Mouse (Mus musculus) kidney, embryonic 15.5 days (tissue): ENCODE measurements at regions not wholly inside any gene's neighbourhood (a gene's known extent, or its start where the extent isn't known, plus 50 kb on each side); places are given as distances from the start of the nearest gene placed in this dataset.
"Not testable (repeated sequence)": the region's sequence is repeated elsewhere in the genome, so short reads cannot be mapped to it uniquely, and the experiment has no call there.

Source experiments
- ATAC-seq: fragments of 200-750 bp; cut with Nextera tagmentation; replicated peaks from 2 replicates; pipeline ENCODE4 v1.8.0; 2017; ENCODE audit warnings: moderate TSS enrichment; ENCODE audit not compliant: low FRiP score
- H3K27ac ChIP-seq: fragments of 300-500 bp; sonication (generic); 2 replicates; pipeline ENCODE4 v1.5.1; 2015; ENCODE audit warnings: mild to moderate bottlenecking, inconsistent platforms
- H3K27me3 ChIP-seq: fragments of 300-500 bp; sonication (generic); 2 replicates; pipeline ENCODE4 v1.6.1; 2015; ENCODE audit warnings: inconsistent platforms
- H3K36me3 ChIP-seq: fragments of 300-500 bp; sonication (generic); 2 replicates; pipeline ENCODE4 v1.6.1; 2015; ENCODE audit warnings: inconsistent platforms
- H3K4me1 ChIP-seq: fragments of 300-500 bp; sonication (generic); 2 replicates; pipeline ENCODE4 v1.6.1; 2015; ENCODE audit warnings: inconsistent platforms
- H3K4me2 ChIP-seq: fragments of 300-500 bp; sonication (generic); 2 replicates; pipeline ENCODE4 v1.6.1; 2015; ENCODE audit warnings: moderate library complexity, mild to moderate bottlenecking, inconsistent platforms
- H3K4me3 ChIP-seq: fragments of 300-500 bp; sonication (generic); replicated peaks from 2 replicates; pipeline ENCODE4 v1.5.1; 2015; ENCODE audit warnings: mild to moderate bottlenecking, inconsistent platforms
- H3K9ac ChIP-seq: fragments of 300-500 bp; sonication (generic); 2 replicates; pipeline ENCODE4 v1.6.1; 2015; ENCODE audit warnings: mild to moderate bottlenecking, inconsistent platforms
- H3K9me3 ChIP-seq: fragments of 300-500 bp; sonication (generic); replicated peaks from 2 replicates; pipeline ENCODE4 v1.6.1; 2016; ENCODE audit warnings: inconsistent platforms
- WGBS: fragments of 180-500 bp; shearing (Covaris S2); methylation state at CpG from one replicate; pipeline ENCODE4 v1.1.7; 2015; ENCODE audit warnings: mixed read lengths; 5-methylcytosine and 5-hydroxymethylcytosine counted together

GRCm38 (mm10) chr9:5604019-5604418 lies 258.8 kb downstream of the Casp12 start:
- ATAC-seq, result no peak
- Histone ChIP-seq H3K4me1 (no peaks in the 10 kb centered on the region), H3K4me2 (no peak overlapping the region), H3K27ac (no peak overlapping the region), H3K27me3 (no peaks in the 10 kb centered on the region), H3K36me3 (no peaks in the 10 kb centered on the region), H3K4me3 (no peak overlapping the region), H3K9ac (no peak overlapping the region), H3K9me3 (no peaks in the 10 kb centered on the region)
- 67% methylated on average over 1 of the region's 1 CpGs for WGBS

GRCm38 (mm10) chr9:5605015-5605414 lies 259.8 kb downstream of the Casp12 start:
- no peaks in the 10 kb centered on the region for H3K27me3 ChIP-seq
- ATAC-seq, result no peak
- H3K27ac ChIP-seq, result no peak overlapping the region
- H3K4me1 ChIP-seq, result no peaks in the 10 kb centered on the region
- no peak overlapping the region for H3K9ac ChIP-seq
- H3K4me2 ChIP-seq, result no peak overlapping the region
- no peaks in the 10 kb centered on the region for H3K36me3 ChIP-seq
- no peaks in the 10 kb centered on the region for H3K9me3 ChIP-seq
- H3K4me3 ChIP-seq, result no peak overlapping the region

GRCm38 (mm10) chr9:5616725-5617124 lies 271.5 kb downstream of the Casp12 start:
- Histone ChIP-seq H3K27ac (no peak overlapping the region), H3K9ac (no peak overlapping the region), H3K36me3 (no peaks in the 10 kb centered on the region), H3K27me3 (no peaks in the 10 kb centered on the region), H3K4me2 (no peak overlapping the region), H3K4me3 (no peak overlapping the region), H3K4me1 (no peaks in the 10 kb centered on the region), H3K9me3 (no peaks in the 10 kb centered on the region)
- ATAC-seq, result no peak
- 92% methylated on average over 17 of the region's 17 CpGs for WGBS

- Histone ChIP-seq H3K4me1 (no peaks in the 10 kb centered on the region), H3K9ac (no peak overlapping the region), H3K4me2 (no peak overlapping the region), H3K27me3 (no peaks in the 10 kb centered on the region), H3K36me3 (no peaks in the 10 kb centered on the region), H3K27ac (no peak overlapping the region), H3K4me3 (no peak overlapping the region), H3K9me3 (no peaks in the 10 kb centered on the region)
- ATAC-seq, result no peak
- 86% methylated on average over 2 of the region's 2 CpGs for WGBS
These were observed 278.2 kb downstream of the Casp12 start for GRCm38 (mm10) chr9:5623396-5623795.

GRCm38 (mm10) chr9:5627521-5627920 lies 282.3 kb downstream of the Casp12 start:
- H3K4me1 ChIP-seq, result no peaks in the 10 kb centered on the region
- no peaks in the 10 kb centered on the region for H3K36me3 ChIP-seq
- no peak for ATAC-seq
- no peaks in the 10 kb centered on the region for H3K9me3 ChIP-seq
- H3K4me2 ChIP-seq, result no peak overlapping the region
- 85% methylated on average over 1 of the region's 1 CpGs for WGBS
- no peak overlapping the region for H3K4me3 ChIP-seq
- H3K27me3 ChIP-seq, result no peaks in the 10 kb centered on the region
- H3K27ac ChIP-seq, result no peak overlapping the region
- no peak overlapping the region for H3K9ac ChIP-seq

- H3K4me1 ChIP-seq, result no peaks in the 10 kb centered on the region
- H3K27me3 ChIP-seq, result no peaks in the 10 kb centered on the region
- H3K9ac ChIP-seq, result no peak overlapping the region
- H3K4me2 ChIP-seq, result no peak overlapping the region
- WGBS, result 51% methylated on average over 3 of the region's 3 CpGs
- no peaks in the 10 kb centered on the region for H3K9me3 ChIP-seq
- ATAC-seq, result no peak
- no peaks in the 10 kb centered on the region for H3K36me3 ChIP-seq
- H3K27ac ChIP-seq, result no peak overlapping the region
- H3K4me3 ChIP-seq, result no peak overlapping the region
These were observed 289.3 kb downstream of the Casp12 start for GRCm38 (mm10) chr9:5634461-5634953.

- no peaks in the 10 kb centered on the region for H3K27me3 ChIP-seq
- no peak overlapping the region for H3K4me2 ChIP-seq
- WGBS, result 33% methylated on average over 1 of the region's 1 CpGs
- no peak; the same call in 1 of the 2 replicates for ATAC-seq
- no peaks in the 10 kb centered on the region for H3K9me3 ChIP-seq
- H3K4me3 ChIP-seq, result no peak overlapping the region
- H3K36me3 ChIP-seq, result no peaks in the 10 kb centered on the region
- no peaks in the 10 kb centered on the region for H3K4me1 ChIP-seq
- no peak overlapping the region for H3K9ac ChIP-seq
- H3K27ac ChIP-seq, result no peak overlapping the region
These were observed 289.7 kb downstream of the Casp12 start for GRCm38 (mm10) chr9:5634969-5635368.

GRCm38 (mm10) chr9:5663886-5664285 lies 318.7 kb downstream of the Casp12 start:
- Histone ChIP-seq H3K27ac (no peak overlapping the region), H3K4me2 (no peak overlapping the region), H3K9ac (no peak overlapping the region), H3K27me3 (no peaks in the 10 kb centered on the region), H3K9me3 (no peaks in the 10 kb centered on the region), H3K4me3 (no peak overlapping the region), H3K4me1 (no peaks in the 10 kb centered on the region), H3K36me3 (no peaks in the 10 kb centered on the region)
- no peak for ATAC-seq
- 91% methylated on average over 7 of the region's 7 CpGs for WGBS

- no peak overlapping the region for H3K4me2 ChIP-seq
- H3K9ac ChIP-seq, result no peak overlapping the region
- H3K27ac ChIP-seq, result no peak overlapping the region
- no peaks in the 10 kb centered on the region for H3K9me3 ChIP-seq
- H3K4me3 ChIP-seq, result no peak overlapping the region
- no peaks in the 10 kb centered on the region for H3K4me1 ChIP-seq
- H3K27me3 ChIP-seq, result no peaks in the 10 kb centered on the region
- no peak for ATAC-seq
- WGBS, result 86% methylated on average over 4 of the region's 4 CpGs
- H3K36me3 ChIP-seq, result no peaks in the 10 kb centered on the region
These were observed 328.3 kb downstream of the Casp12 start for GRCm38 (mm10) chr9:5673551-5673950.

GRCm38 (mm10) chr9:5708482-5708881 lies 363.3 kb downstream of the Casp12 start:
- Histone ChIP-seq H3K36me3 (no peaks in the 10 kb centered on the region), H3K4me3 (no peak overlapping the region), H3K9ac (no peak overlapping the region), H3K9me3 (no peaks in the 10 kb centered on the region), H3K27ac (no peak overlapping the region), H3K27me3 (no peaks in the 10 kb centered on the region), H3K4me1 (no peaks in the 10 kb centered on the region), H3K4me2 (no peak overlapping the region)
- ATAC-seq, result 0 out of 2 replicates have a peak, but pooled peaks have one; percentile 60
- WGBS, result 62% methylated on average over 3 of the region's 3 CpGs

- WGBS, result 48% methylated on average over 2 of the region's 2 CpGs
- ATAC-seq, result peak; percentile 82
- no peak overlapping the region for H3K4me2 ChIP-seq
- H3K9me3 ChIP-seq, result no peaks in the 10 kb centered on the region
- H3K4me1 ChIP-seq, result no peaks in the 10 kb centered on the region
- H3K27me3 ChIP-seq, result no peaks in the 10 kb centered on the region
- no peak overlapping the region for H3K4me3 ChIP-seq
- no peak overlapping the region for H3K9ac ChIP-seq
- H3K36me3 ChIP-seq, result no peaks in the 10 kb centered on the region
- no peak overlapping the region for H3K27ac ChIP-seq
These were observed 364.2 kb downstream of the Casp12 start for GRCm38 (mm10) chr9:5709480-5709879.

GRCm38 (mm10) chr9:5718585-5718984 lies 373.4 kb downstream of the Casp12 start:
- H3K9me3 ChIP-seq, H3K4me1 ChIP-seq: not testable (repeated sequence)

GRCm38 (mm10) chr9:5728843-5729242 lies 383.6 kb downstream of the Casp12 start:
- 0 out of 2 replicates have a peak, but pooled peaks have one; percentile 22 for ATAC-seq

More at GRCm38 (mm10) chr9:5718585-5718984, 373.4 kb downstream of the Casp12 start:
- H3K4me2 ChIP-seq, H3K4me3 ChIP-seq, H3K9ac ChIP-seq, H3K27ac ChIP-seq, H3K27me3 ChIP-seq, H3K36me3 ChIP-seq, ATAC-seq: not testable (repeated sequence)
- WGBS, result 96% methylated on average over 2 of the region's 2 CpGs

More at GRCm38 (mm10) chr9:5728843-5729242, 383.6 kb downstream of the Casp12 start:
- no peaks in the 10 kb centered on the region for H3K36me3 ChIP-seq
- H3K9ac ChIP-seq, result no peak overlapping the region
- H3K4me1 ChIP-seq, result no peaks in the 10 kb centered on the region
- no peak overlapping the region for H3K4me2 ChIP-seq
- H3K27me3 ChIP-seq, result no peaks in the 10 kb centered on the region
- H3K27ac ChIP-seq, result no peak overlapping the region
- H3K4me3 ChIP-seq, result no peak overlapping the region
- 0 out of 2 replicates have a peak, but pooled peaks cover 2% of the 10 kb centered on the region for H3K9me3 ChIP-seq
